Mouse (Mus musculus) right cerebral cortex, postnatal 36 days (tissue): Measurements from ENCODE around the gene Gm27027.

ENCODE experiments used
- DNase-seq, 2 experiments: peaks; one replicate each; pipeline ENCODE4 v3.0.0; 2022; ENCODE audit warnings: low spot score in 2 of 2, mixed read lengths in 1 of 2

Gm27027 gene

DNA sequence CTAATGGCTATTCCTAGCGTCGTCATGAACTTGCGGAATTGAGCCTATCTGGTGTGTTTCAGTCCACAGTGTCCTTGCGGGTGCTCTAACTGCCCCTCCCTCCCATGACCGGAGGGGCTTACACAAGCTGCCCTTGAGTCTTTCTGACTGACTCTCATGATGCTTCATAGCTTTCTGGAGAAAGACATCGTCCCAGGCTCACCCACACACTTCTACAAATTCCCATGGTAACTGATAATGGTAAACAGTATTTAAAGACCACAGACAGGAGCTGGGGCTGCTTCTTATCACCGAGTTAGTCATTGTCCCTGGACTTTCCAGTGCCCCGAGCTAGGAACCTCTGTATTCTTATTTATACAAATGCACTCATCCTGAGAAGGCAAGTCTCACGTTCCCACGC, 67.3 kb downstream of the Gm27027 start:
- no peak for DNase-seq

- peak in 1 of 2 experiments; percentile 42 for DNase-seq
Observed at GRCm38 (mm10) chr2:93927701-93928437, 68.3 kb downstream of the Gm27027 start.

GRCm38 (mm10) chr2:93926141-93926540, 70.0 kb downstream of the Gm27027 start:
- no peak for DNase-seq

DNA sequence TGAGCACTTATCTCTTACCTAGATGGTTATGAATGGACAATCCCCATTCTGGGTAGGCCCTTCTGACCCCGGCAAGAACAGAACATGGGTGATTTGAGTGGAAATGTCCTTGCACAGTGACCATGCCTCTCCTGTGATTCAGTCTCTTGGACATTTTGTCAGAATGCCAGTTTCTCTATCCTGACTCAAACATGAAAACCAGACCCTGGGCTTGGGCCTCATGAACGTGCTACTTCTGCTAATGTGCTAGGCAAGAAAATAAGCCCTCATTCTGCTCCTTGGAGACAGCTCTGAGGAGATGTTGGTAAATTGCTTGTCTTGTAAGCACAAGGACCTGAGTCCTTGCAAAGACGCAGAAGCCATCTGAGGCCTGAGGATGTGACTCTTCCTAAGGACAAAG, 77.1 kb downstream of the Gm27027 start:
- DNase-seq: no peak

GRCm38 (mm10) chr2:93913552-93913951, 82.6 kb downstream of the Gm27027 start:
- DNase-seq: no peak

- DNase-seq: no peak
Observed at GRCm38 (mm10) chr2:93911942-93912341, 84.2 kb downstream of the Gm27027 start.

DNA sequence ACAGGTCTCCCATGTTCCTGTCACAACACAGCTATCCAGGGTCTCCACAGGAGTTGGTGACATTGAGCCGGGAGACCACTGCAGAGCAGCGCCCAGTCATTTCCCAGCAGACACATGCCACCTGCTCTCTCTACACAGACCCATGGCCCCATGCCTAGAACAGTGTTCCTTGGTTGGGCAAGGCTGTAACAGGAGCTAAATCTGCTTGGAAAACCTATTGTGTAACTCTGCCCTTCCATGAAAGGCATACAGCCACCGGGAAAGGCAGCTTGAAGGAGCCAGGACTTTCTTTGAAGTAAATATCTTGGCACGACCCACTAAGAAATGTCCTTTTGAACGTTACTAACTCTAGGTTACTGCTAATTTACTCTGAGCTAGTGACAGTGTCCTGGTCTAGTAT, 86.4 kb downstream of the Gm27027 start:
- DNase-seq: no peak

GRCm38 (mm10) chr2:93907519-93908294, 88.4 kb downstream of the Gm27027 start:
- no peak for DNase-seq
